Mouse (Mus musculus) midbrain, postnatal 0 days (tissue): ENCODE measurements at regions not wholly inside any gene's neighbourhood (a gene's known extent, or its start where the extent isn't known, plus 50 kb on each side); places are given as distances from the start of the nearest gene placed in this dataset.
"Not testable (repeated sequence)": the region's sequence is repeated elsewhere in the genome, so short reads cannot be mapped to it uniquely, and the experiment has no call there.

Source experiments
- ATAC-seq: fragments of 200-750 bp; cut with Nextera tagmentation; 2 replicates; pipeline ENCODE4 v1.8.0; 2017; ENCODE audit warnings: moderate number of reproducible peaks, mild to moderate bottlenecking, moderate TSS enrichment, moderate library complexity; ENCODE audit not compliant: low FRiP score
- DNase-seq: peaks from one replicate; pipeline ENCODE4 v3.0.0-alpha.2; 2015; ENCODE audit warnings: low spot score
- H3K27ac ChIP-seq: fragments of 300-500 bp; sonication (generic); 2 replicates; pipeline ENCODE4 v1.5.1; 2014; ENCODE audit warnings: low read depth, mild to moderate bottlenecking, low read length, mixed read lengths
- H3K27me3 ChIP-seq: fragments of 300-500 bp; sonication (generic); 2 replicates; pipeline ENCODE4 v1.6.1; 2014; ENCODE audit warnings: low read length, control low read depth, mixed read lengths; ENCODE audit not compliant: insufficient read depth
- H3K36me3 ChIP-seq: fragments of 300-500 bp; sonication (generic); 2 replicates; pipeline ENCODE4 v1.6.1; 2014; ENCODE audit warnings: low read length, control low read depth, mixed read lengths; ENCODE audit not compliant: insufficient read depth
- H3K4me1 ChIP-seq: fragments of 300-500 bp; sonication (generic); 2 replicates; pipeline ENCODE4 v1.6.1; 2014; ENCODE audit warnings: mild to moderate bottlenecking, control low read depth, antibody characterized with exemption, low read length, mixed read lengths; ENCODE audit not compliant: insufficient read depth
- H3K4me2 ChIP-seq: fragments of 300-500 bp; sonication (generic); 2 replicates; pipeline ENCODE4 v1.6.1; 2014; ENCODE audit warnings: low read depth, mild to moderate bottlenecking, low read length, mixed read lengths; ENCODE audit not compliant: poor library complexity, severe bottlenecking
- H3K4me3 ChIP-seq: fragments of 300-500 bp; sonication (generic); 2 replicates; pipeline ENCODE4 v1.5.1; 2014; ENCODE audit warnings: low read depth, mild to moderate bottlenecking, low read length, moderate library complexity
- H3K9ac ChIP-seq: fragments of 300-500 bp; sonication (generic); replicated peaks from 2 replicates; pipeline ENCODE4 v1.6.1; 2014; ENCODE audit warnings: mild to moderate bottlenecking, low read length, moderate library complexity, mixed read lengths; ENCODE audit not compliant: poor library complexity, severe bottlenecking
- H3K9me3 ChIP-seq: fragments of 300-500 bp; sonication (generic); 2 replicates; pipeline ENCODE4 v1.6.1; 2016; ENCODE audit warnings: low read length, control low read depth
- CTCF ChIP-seq: IDR thresholded peaks from 2 replicates; pipeline ENCODE4 v1.5.1; 2016; ENCODE audit warnings: antibody characterized with exemption, mild to moderate bottlenecking
- WGBS: fragments of 180-500 bp; shearing (Covaris S2); extraction: QIAGEN DNeasy Blood & Tissue Kit; methylation state at CpG from one replicate; pipeline ENCODE4 v1.1.7; 2014; 5-methylcytosine and 5-hydroxymethylcytosine counted together

DNA sequence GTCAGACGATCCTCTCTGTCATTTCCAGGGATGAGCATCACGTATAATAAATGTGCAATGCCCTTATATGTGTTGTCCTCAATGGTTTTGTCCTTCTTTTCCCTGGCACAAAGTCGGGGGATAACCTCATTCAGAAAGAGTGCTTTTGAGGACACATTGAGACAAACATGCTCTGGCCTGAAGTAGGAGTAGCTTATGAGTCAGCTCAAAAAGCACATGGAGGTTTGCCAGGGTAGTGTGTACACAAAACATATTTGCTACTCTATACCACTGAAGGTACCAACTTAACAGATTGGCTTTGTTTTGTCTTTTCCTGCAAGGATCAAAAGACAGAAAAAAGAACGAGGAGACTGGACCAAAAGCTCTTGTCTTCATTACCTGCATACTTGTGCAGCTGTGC is 682.1 kb upstream of the Grid2 start:
- no peak for DNase-seq
- H3K4me3 ChIP-seq = no peak overlapping the region
- no peak for TF ChIP-seq CTCF
- no peak overlapping the region for H3K27ac ChIP-seq
- H3K9me3 ChIP-seq = no peaks in the 10 kb centered on the region
- no peaks in the 10 kb centered on the region for H3K36me3 ChIP-seq
- H3K27me3 ChIP-seq = no peaks in the 10 kb centered on the region
- WGBS = 79% methylated on average over 4 of the region's 4 CpGs
- no peak for ATAC-seq
- no peak overlapping the region for H3K9ac ChIP-seq
- H3K4me2 ChIP-seq = no peak overlapping the region
- no peaks in the 10 kb centered on the region for H3K4me1 ChIP-seq

- TF ChIP-seq CTCF = peak; percentile 61
- Histone ChIP-seq H3K9me3 (no peaks in the 10 kb centered on the region), H3K27me3 (no peaks in the 10 kb centered on the region), H3K9ac (no peak overlapping the region), H3K36me3 (no peaks in the 10 kb centered on the region), H3K4me1 (no peaks in the 10 kb centered on the region), H3K27ac (no peak overlapping the region), H3K4me2 (no peak overlapping the region), H3K4me3 (no peak overlapping the region)
- ATAC-seq = no peak
- peak; percentile 51 for DNase-seq
- WGBS = 29% methylated on average over 5 of the region's 5 CpGs
Observed at GRCm38 (mm10) chr6:62576200-62576599, 679.5 kb upstream of the Grid2 start.

GRCm38 (mm10) chr6:62620543-62620942 is 635.1 kb upstream of the Grid2 start:
- no peaks in the 10 kb centered on the region for H3K9me3 ChIP-seq
- no peak overlapping the region for H3K4me3 ChIP-seq
- H3K27ac ChIP-seq = no peak overlapping the region
- no peak for TF ChIP-seq CTCF
- no peak overlapping the region for H3K4me2 ChIP-seq
- H3K27me3 ChIP-seq = no peaks in the 10 kb centered on the region
- no peaks in the 10 kb centered on the region for H3K4me1 ChIP-seq
- no peak overlapping the region for H3K9ac ChIP-seq
- H3K36me3 ChIP-seq = no peaks in the 10 kb centered on the region
- DNase-seq = no peak
- ATAC-seq = no peak

DNA sequence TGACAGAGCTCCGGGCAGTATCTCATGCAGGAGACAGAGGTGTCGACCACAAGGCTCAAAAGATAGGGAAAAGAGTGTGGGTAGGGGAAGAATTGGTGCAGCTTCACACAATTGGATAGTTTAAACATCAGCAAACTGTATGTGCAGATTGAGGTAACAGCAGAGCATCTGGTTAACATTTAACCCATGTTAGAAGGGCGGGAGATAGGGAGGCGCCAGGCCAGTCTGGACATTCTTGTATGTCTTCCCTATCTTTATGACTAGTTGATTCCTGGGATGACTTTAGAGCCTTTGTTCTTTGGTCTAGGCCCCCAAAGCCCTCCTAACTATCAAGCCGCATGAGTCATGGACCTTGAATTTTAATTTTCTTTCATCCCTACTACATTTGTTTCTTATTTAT is 587.6 kb upstream of the Grid2 start:
- 95% methylated on average over 5 of the region's 5 CpGs for WGBS
- not testable (repeated sequence) for H3K9me3 ChIP-seq, H3K4me2 ChIP-seq, H3K36me3 ChIP-seq, H3K27me3 ChIP-seq, ATAC-seq, H3K4me1 ChIP-seq, DNase-seq, H3K4me3 ChIP-seq, H3K9ac ChIP-seq, H3K27ac ChIP-seq

DNA sequence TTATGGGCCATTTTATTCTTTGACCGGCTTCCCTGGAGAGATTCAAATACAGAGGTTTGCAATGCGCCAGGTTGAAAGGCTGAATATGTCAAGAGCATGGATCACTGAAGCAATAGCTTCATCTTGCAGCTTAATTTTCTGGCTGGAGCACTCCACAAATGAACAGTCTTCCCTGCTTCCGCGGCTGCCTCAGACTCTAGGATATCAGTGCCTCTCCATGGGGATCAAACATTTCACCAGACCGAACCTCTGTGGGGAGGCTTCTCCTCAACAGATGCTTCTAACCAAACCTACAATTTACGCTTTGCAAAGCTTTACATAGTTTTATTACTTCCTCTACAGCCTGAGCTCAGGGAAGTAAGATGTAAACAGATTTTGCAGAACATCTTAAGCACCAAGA is 537.3 kb upstream of the Grid2 start:
- ATAC-seq (no peak), DNase-seq (peak; percentile 5)
- H3K4me3 ChIP-seq = no peak overlapping the region
- H3K27ac ChIP-seq = no peak overlapping the region
- WGBS = 45% methylated on average over 6 of the region's 6 CpGs
- H3K9me3 ChIP-seq = no peaks in the 10 kb centered on the region
- H3K4me2 ChIP-seq = no peak overlapping the region
- no peak overlapping the region for H3K9ac ChIP-seq
- TF ChIP-seq CTCF = no peak
- no peaks in the 10 kb centered on the region for H3K4me1 ChIP-seq
- H3K36me3 ChIP-seq = no peaks in the 10 kb centered on the region
- no peaks in the 10 kb centered on the region for H3K27me3 ChIP-seq

DNA sequence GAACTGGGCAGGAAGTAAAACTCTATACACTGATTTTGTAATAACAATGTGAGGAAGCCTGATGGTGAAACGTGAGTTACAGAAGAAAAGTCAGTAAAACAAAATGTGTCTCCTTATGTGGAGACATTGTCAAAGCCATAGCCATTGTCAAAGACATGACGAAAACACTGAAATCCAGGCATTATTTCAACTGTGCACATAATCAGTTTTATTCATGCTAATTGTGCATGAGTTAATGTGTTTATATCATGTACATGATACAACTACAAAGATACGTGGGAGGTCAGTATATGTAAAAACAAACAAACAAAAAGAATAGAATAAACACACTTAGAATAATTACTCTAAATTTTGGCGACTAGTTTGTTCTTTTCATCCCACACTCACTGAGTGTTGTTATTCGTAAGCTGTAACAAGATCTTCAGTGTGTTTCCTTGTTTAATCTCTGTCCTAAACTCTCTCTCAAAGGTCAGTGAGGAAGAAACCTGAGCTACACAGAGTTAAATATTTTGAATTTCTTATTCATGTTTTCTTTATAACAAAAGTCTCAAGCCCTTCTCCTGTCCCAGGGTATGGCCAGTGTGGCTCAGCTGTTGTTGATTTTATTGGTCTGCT is 536.0 kb upstream of the Grid2 start:
- H3K27ac ChIP-seq = no peak overlapping the region
- no peaks in the 10 kb centered on the region for H3K4me1 ChIP-seq
- H3K9ac ChIP-seq = no peak overlapping the region
- H3K4me3 ChIP-seq = no peak overlapping the region
- no peak for TF ChIP-seq CTCF
- DNase-seq = no peak
- 76% methylated on average over 5 of the region's 5 CpGs for WGBS
- H3K27me3 ChIP-seq = no peaks in the 10 kb centered on the region
- H3K4me2 ChIP-seq = no peak overlapping the region
- H3K9me3 ChIP-seq = no peaks in the 10 kb centered on the region
- ATAC-seq = no peak
- no peaks in the 10 kb centered on the region for H3K36me3 ChIP-seq
